Mouse (Mus musculus) myocyte (in vitro differentiated cells): ENCODE data around the gene Pogz.

Experiments
- CEBPB ChIP-seq: IDR thresholded peaks from 2 replicates; pipeline ENCODE4 v1.6.1; 2011; ENCODE audit warnings: mild to moderate bottlenecking, moderate library complexity; ENCODE audit not compliant: poor library complexity, insufficient read depth, severe bottlenecking
- POLR2A ChIP-seq: IDR thresholded peaks from one replicate; pipeline ENCODE4 v1.6.1; 2011; ENCODE audit warnings: low read depth, mild to moderate bottlenecking, control low read depth, moderate library complexity; ENCODE audit not compliant: insufficient read length

GRCm38 (mm10) chr3:94839101-94839500, 1.7 kb downstream of the Pogz start:
- no peak for TF ChIP-seq POLR2A
- TF ChIP-seq CEBPB = no peak
